Mouse (Mus musculus) brain, adult 2 months (tissue): ENCODE measurements around the gene Vasp.

Experiments used
- DNase-seq: peaks from one replicate; pipeline ENCODE4 v3.0.0; 2011; ENCODE audit warnings: low read depth, low spot score

Gene Vasp

DNA sequence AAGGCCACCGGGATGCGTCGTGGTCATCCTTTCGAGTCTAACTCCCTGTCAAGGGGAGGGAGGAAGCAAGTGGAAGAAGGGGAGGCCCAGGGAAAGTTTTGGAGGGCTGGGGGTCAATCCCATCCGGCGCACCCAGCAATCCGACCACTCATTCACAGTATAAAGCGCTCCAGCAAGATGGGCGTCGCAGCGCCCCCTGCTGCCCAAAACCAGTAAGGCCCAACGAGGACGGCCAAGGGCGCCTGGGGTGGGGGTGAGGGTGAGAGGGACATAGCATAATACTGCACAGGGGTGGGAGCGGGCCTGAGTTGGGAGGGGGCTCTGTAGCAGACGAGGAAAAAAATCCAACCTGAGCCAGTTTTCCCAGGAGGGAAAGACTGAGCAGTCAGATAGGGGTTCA is 32.2 kb upstream of the Vasp start:
- DNase-seq = peak; percentile 73

DNA sequence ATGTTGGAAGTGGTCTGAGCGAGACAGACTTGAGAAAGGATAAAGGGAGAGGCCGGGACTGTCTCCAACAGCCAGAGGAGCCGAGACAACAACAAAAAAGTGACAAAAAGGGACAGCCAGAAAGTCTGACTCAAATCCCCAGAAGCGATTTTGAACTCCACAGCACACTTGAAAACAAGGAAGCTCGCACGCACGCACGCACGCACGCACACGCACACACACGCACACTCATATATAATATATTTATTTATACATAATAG is 31.4 kb upstream of the Vasp start:
- DNase-seq = no peak

DNA sequence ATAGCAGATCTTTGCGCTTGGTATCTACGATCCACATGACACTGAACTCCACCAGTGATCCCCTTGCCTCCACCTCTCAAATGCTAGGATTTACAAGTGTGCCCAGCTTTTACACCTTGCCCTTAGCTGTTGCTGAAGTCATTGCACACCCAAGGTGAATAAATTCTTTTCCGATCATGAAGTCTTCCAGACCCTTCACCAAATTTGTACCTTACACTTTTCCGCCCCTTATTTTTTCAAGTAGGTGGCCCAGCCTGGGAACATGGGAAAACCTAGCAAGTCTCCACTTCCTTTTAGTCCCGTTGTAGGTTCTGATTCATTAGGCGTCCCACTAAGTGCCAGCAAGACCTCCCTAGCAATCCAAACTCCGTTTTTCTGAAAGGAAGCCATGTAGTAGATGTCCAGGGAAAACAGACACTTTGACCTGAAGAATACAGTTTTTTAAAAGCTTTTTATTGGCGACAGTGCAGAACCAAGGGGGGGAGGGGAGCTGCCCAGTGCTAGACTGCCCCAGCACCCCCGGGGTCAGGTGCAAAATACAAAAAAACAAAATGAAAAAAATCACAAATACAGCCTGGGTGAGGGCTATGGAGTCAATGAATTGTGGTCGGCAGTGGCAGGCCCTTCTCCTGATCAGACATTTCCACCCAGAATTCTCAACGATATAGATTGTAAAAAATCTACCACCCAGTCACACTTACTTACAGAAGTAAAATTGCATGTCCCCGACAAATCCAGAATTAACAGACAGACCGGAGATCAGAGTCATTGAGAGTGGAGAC is 30.8 kb upstream of the Vasp start:
- DNase-seq = no peak

DNA sequence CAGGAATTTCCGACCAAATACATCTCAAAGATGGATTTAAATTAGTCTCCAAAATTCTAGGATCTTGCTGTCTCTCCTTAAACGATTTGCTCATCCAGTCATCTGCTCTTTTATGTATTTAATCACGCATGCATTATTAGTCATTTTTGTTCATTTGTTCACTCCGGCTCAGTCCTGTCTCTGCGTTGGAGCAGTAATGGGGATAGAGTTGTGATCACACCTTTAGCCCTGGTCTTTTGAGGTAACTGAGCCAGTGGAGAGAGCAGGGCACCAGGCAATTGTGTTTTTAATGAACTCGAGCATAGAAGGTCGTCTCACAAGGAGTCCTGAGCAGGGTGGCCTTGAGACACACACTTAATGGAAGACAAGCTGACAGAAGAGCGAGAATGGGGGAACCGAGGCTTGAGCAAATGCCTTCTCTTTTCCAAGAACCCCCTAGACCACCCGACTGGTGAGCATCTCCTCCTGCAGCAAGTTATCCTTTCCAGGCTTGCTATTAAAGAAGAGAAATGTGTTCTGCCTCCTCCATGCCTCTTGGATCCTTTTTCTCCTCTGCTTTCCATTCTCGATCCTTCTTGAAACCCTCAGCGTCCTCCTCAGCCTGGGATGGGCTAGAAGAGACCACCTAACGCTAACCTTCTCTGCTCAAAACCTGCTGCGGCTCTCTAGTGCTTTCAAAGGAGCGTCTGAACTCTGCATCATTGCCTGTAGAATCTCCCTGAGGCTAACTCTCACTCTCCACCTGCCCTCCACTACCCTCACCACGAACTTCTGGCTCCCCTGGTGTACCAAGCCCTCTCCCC is 30.0 kb upstream of the Vasp start:
- DNase-seq = no peak

DNA sequence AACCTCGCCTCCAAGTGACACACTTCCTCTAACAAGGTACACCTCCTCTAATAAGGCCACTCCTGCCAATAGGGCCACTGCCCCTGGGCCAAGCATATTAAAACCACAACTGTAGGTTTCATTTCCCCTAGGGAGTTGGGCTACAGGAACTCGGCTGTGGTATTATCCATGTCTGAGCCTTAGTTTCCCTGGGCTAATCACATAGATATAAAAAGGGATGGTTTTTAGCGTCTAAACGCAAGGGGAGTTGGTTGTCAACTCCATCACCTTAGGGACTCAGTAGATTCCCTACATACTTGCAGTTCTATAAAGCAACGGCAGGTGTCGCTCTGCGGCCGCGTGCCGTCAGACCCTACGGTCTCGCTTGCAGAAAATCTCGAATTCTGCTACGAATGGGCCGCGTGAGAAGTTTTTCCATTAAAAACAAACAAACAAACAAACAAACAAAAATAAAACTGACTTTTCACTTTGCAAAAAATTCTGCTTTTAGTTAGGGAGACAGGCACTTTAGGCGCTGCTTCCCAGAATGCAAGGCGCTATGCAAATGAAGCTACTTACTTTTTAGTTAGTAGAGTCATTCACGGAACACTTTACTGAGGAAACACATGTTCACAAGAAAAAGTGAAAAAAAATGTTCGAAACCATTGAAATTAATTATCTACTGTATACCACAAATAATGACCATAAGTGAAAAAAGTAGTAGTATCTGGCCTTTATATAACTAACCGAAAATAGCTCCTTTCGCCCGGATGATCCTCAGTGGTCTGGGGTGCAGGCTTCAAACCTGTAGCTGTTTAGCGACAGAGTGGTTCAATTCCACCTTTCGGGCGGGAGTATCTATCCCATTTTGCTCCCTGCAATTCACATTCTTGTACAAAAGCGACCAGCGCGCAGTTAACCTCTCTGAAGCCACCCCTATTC is 29.1 kb upstream of the Vasp start:
- DNase-seq = peak; percentile 93

DNA sequence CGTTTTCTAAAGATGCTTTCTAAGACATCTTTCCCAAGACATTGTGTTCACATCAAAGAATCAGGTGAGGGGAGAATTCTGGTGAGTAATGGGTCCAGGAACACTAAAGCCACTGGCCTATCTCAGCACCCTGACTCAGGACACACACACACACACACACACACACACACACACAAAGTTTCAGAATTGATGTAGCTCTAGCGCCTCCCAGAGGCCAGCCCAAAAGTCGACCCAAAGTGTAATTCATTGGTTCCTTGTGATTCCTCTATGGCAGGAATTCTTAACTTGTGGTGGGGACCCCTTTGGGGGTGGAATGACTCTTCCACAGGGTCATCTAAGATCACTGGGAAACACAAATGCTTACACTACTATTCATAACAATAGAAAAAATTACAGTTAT is 27.6 kb upstream of the Vasp start:
- peak; percentile 86 for DNase-seq

DNA sequence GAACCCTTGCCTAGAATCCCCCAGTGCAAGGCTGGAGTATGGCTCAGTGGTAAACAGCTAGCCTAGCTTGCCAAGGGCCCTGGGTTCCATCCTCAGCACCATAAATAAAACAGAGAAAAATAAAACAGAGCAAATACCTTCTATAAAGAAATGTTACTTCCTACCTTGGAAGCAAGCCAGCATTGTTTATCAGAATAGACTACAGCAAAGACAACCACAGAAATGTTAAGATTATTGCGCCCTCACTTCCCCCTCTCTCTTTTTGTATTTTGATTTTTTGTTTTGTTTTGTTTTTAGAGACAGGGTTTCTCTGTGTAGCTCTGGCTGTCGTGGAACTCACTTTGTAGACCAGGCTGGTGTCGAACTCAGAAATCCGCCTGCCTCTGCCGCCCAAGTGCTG is 26.2 kb upstream of the Vasp start:
- no peak for DNase-seq

DNA sequence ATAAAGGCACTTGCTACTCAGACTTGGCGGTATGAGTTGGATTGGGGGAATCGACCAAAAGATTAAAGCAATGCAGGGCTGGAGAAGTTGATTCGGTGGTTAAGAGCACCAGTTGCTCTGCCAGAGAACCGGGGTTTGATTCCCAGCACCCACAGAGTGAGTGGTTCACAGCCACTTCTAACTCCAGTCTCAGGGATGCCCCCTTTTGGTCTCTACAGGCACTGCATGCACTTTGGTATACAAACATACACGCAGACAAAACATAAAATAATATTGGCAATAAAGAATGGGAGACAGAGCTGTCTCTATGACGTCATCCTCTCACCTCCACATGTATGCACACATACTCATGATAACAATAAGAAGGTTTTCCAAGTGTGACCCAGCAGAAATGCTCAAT is 25.4 kb upstream of the Vasp start:
- DNase-seq = no peak

DNA sequence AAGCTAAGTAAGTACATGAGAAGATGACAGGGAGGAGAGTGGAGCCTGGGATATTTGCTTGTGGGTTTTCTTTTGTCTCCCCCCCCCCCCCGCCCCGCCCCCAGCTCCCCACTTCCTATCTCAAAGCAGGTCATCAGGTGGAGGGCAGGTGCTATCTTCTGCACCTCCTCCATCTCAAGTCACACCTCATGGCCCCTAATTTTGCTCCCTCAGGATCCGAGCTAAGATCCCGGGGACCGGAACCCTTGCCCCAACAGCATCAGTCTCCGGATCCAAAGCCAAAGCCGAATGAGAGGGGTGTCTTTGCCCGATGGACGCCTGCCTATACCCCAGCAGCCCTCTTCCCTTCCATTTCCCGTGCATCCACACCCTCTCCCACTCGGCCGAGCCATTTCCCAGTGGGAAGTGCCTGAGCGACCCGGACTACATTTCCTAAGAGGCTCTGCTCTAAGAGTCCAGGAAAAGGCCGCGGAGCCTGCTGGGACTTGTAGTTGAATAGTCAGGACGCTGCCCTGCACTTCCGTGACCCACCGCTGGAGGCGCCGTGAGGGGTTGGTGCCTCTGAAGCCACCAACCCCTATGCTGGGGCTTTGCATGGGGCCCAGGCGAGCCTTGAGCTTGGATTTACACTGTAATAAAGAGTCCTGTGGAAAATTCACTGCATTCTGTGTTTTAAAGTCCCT is 24.0 kb upstream of the Vasp start:
- DNase-seq = peak; percentile 98

DNA sequence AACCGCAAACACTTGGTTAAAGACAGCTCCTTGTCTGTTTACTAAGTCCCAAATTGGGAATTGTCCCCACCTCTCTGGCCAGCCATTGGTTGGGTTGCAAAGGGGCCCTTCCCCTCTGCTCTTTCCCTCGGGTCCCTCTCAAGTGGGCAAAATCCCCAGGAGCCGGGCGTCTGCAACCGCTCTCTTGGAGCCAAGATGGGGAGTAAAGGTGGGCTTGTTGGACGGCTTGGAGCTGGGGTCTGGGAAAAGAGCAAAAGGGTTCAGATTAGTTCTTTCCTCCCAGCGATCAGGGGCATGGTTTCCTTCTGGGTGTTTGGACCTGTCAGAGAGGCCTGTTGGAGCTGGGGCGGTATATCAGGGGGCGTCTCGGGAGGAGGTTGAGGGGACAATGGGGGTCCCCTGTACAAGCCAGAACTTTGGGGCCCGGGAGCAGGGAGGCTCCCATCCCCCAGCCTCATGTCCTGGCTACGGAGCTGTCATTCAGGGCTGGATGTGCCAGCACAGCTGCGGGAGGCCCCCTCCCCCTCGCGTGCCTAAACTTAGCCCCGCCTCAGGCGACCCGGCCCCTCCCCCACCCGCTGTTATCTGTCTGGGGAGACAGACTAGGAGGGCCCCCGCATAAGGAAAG is 19.5 kb upstream of the Vasp start:
- peak; percentile 48 for DNase-seq

DNA sequence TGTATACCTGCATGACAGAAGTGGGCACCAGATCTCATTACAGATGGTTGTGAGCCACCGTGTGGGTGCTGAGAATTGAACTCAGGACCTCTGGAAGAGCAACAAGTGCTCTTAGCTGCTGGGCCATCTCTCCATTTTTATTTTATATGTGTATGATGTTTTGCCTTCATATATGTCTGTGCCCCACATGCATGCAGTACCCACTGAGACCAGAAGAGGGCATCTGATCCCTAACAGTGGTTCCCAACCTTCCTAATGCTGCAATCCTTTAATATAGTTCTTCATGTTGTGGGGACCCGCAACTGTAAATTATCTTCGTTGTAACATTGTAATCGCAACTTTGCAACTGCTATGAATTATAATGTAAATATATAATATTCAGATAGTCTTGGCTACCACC is 13.1 kb upstream of the Vasp start:
- peak; percentile 67 for DNase-seq

DNA sequence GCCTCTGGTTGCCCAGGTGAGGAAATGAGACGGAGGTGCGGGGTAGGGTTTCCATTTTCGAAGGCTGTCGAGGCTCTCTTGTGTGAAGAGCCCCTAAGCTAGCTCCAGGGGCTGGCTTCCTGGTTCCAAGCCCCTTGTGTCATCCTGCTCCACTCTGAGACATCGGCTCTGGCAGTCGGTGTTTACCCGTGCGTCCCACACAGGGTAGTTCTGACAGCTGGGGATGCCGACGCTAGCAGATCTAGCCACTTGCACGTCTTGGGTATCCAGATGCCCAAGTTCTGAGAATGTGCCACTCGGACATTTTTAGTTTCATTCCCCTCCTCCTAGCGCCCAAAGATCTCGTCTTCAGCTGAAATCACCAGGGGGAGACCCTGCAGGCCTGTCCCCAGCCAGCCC is 11.8 kb upstream of the Vasp start:
- DNase-seq = peak; percentile 72

DNA sequence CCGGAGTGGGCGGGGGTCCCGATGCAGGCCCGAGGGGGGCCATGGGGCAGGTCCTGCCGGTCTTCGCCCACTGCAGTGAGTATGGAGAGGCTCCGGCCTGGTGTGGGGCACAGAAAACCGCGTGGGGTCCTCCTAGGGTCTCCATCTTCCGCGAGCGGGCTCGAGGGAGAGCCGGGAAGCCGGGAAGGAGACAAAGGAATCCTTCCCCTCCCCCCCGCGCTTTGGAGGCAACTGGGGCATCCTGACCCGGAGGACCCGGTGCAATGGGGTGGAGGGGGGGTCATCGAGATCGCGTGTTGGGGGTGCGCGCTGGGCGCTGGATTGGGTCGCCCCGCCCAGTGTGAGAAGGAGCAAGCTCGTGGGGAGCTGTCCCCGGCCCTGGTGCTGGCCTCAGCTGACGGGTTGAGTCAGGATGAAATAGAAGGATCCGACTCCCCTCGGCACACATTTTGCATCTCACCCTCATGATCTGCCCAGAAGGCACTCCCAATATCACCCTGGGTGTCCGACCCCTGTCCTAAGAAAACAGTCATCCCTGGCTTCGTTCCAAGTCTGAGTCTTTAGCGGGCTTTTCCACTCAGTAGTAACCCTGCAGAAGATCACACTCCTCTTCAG is 11.3 kb upstream of the Vasp start:
- DNase-seq = peak; percentile 53

DNA sequence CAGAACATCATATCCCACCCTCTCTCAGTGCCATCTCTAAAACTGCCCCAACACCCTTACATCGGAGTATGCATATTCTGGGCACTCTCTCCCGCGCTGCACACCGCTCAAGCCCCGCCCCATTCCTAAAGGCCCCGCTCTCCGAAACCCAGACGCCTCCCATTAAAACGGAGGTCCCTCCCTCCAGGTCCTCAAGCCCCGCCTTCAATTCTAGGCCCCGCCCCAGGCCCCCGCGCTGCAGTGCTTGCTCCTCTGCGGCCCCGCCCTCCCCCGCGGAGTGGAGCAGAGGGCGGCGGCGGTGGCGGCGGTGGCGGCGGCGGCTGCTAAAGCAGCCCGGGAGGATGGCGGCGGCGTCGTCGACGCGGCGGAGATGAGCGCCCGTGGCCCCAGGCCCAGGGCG is 10.8 kb upstream of the Vasp start, which contains the start of gene Rtn2:
TSS of gene Rtn2 (plus strand) at position 240 of the 400 bp plus-strand sequence.
- peak; percentile 93 for DNase-seq

DNA sequence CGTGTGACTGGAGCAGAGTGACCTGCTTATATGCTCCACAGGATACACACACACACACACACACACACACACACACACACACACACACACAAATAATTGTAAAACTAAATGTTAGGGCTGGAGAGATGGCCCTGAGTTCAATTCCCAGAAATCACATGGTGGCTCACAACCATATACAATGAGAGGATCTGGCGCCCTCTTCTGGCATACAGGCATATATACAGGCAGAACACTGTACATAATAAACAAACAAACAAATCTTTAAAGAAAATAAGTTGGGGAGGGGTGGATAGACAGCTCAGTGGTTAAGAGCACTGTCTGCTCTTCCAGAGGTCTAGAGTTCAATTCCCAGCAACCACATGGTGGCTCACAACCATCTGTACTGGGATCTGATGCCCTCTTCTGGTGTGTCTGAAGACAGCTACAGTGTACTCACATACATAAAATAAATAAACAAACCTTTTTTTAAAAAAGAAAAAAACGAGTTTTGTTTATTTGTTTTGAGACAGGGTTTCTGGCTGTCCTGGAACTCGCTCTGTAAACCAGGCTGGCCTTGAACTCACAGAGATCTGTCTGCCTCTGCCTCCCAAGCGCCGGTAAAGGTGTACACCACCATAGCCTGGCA is 10.2 kb upstream of the Vasp start:
- DNase-seq = peak; percentile 62

DNA sequence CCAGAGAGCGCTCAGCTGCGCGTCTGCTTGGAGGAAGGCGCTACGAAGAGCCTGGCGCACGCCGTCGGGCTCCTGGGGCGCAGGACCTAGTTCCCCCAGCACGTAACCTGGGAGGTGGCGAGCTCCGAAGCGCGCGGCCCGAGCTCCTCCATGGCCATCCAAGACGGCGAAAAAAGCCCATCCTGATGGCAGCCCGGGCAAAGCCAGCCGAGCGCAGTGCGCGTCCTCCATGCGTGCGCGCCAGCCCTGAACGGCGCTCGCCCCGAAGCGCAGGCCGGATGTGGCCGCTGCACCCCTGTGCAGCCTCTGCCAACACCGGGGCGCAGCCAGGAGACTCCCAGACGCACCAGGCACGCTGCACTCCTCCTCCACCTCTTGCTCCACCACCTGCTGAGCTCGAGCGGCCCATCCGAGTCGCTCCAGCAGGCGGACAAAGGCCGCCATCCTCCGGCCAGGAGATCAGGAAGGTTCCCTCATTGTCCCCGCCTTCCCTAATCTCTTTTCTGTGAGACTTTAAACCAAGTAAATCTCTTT is 8.0 kb upstream of the Vasp start, which contains the start of gene Ppm1n:
TSS of gene Ppm1n (minus strand) at position 484 of the 534 bp plus-strand sequence.
- DNase-seq = no peak

DNA sequence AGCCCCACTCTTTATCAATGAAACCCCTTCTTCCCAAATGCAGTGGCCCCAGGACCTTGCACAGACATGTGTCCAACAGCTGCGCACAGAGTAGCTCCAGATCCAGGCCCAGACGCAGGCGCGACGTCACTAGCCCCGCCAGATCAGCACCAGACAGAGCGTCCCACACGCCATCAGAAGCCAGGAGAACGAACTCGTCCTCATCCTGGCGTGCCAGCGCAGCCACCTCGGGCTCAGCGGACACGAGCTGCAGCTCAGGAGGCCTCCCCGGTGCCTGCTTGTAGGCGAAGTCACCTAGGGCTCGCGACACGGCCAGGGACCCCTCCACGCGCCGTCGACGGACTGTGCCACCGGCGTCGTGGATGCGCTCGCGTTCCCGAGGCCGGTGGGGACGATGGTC is 7.4 kb upstream of the Vasp start:
- DNase-seq = no peak

DNA sequence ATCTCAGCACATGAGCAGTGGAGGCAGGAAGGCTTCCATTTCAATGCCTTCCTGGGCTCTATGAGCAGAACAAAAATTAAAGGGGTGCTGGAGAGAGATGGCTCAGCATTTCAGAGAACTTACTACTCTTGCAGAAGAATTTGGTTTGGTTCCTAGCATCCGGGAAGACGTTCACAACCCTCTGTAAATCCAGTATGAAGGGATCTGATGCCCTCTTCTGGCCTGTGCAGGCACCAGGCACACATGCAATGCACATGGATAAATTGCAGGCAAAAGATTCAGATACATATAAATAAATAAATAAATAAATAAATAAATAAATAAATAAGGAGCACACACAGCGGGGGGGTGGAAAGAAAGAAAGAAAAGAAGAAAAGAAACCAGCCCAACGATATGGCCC is 4.6 kb upstream of the Vasp start:
- DNase-seq = no peak

DNA sequence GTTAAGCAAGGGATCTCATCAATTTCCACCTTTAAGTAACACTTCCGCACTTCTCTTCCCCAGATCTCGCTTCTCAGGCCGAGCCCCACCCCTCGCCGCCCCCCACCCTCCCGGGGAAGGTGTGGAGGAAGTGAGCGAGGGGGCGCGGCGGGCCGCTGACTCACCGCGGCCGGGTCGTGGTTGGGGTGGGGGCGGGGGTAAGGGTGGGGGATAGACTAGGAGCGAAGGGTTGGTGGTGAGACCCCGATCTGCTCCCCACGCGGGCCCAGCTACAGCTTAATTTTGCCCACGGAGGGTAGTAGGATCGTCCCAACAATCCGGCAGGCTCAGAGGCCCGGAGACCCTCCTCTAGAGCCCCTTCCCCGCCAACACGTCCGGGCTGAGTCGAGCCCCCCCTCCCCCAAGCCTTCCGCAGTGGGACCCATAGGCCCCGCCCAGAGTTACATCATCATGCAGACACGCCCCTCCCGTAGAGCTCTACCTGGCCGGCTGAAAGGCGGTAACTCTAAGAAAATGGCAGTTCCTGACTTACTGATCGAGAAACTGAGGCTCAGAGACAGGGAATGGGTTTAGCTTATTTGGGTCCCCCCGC is 652 bp upstream of the Vasp start:
- peak; percentile 69 for DNase-seq
